Mouse (Mus musculus): ENCODE measurements around the gene Szt2. TPM values are rescaled to one million over a fixed set of nuclear protein-coding genes. Genes with fewer than 3 reads are reported as not detected.

The Szt2 gene
- total and polyA plus RNA-seq, 3 experiments: 3.2 to 18.9 (median 7.4) TPM

GRCm38 (mm10) chr4:118395289-118395688, 13.8 kb downstream of the Szt2 start:
- Histone ChIP-seq H3K27me3 (replicated peaks) (no peaks in the 10 kb centered on the region), H3K79me2 (replicated peaks; ENCODE audit: control insufficient read depth, extremely low read depth, insufficient read depth, poor library complexity, severe bottlenecking) (no peaks in the 10 kb centered on the region), H3K4me1 (ENCODE audit: control insufficient read depth in 1 of 2, insufficient read depth in 2 of 2) (peaks cover 3 to 4% of the 10 kb centered on the region in 2 experiments), H3K27ac (ENCODE audit: insufficient read depth, low read depth) (no peak overlapping the region), H3K36me3 (replicated peaks in 1 of 2; ENCODE audit: control insufficient read depth in 1 of 2, insufficient read depth in 1 of 2, low read length in 1 of 2) (peaks cover 88 to 98% of the 10 kb centered on the region in 2 experiments), H3K4me3 (replicated peaks in 1 of 3; ENCODE audit: low read depth in 2 of 3, low read length in 2 of 3, poor library complexity in 1 of 3) (no peak overlapping the region), H3K9ac (ENCODE audit: insufficient read depth, low read depth) (no peak overlapping the region), H3K9me3 (replicated peaks; ENCODE audit: low read length) (no peaks in the 10 kb centered on the region), H3K4me2 (ENCODE audit: insufficient read depth, low read depth, poor library complexity, severe bottlenecking) (no peak overlapping the region)
- dilution Hi-C loops (cut with MboI; ENCODE audit: extremely low pct_ligation_motif_present, extremely low pct_unique_long_range_greater_than_20kb, low sequenced_read_pairs) (no loop called here), in situ Hi-C loops (cut with MboI; ENCODE audit: low pct_ligation_motif_present, low pct_unique_long_range_greater_than_20kb, low sequenced_read_pairs) (no loop called here)
- DNase-seq (ENCODE audit: extremely low read depth): no peak
- TF ChIP-seq NELFE (IDR thresholded peaks at IDR 0.05; ENCODE audit: low read depth, low read length): no peak
- TF ChIP-seq POLR2A (IDR thresholded peaks at IDR 0.05; ENCODE audit: low read depth, low read length): no peak
- no peak for TF ChIP-seq GABPA (IDR thresholded peaks at IDR 0.05; ENCODE audit: insufficient replicate concordance, low read depth, low read length)
- TF ChIP-seq MYC (IDR thresholded peaks at IDR 0.05; ENCODE audit: low read depth, low read length): no peak
- no peak for TF ChIP-seq CHD2 (IDR thresholded peaks at IDR 0.05; ENCODE audit: low read length)
- TF ChIP-seq ELF1 (IDR thresholded peaks at IDR 0.05; ENCODE audit: low read depth, low read length): no peak
- no peak for TF ChIP-seq CHD1 (IDR thresholded peaks at IDR 0.05; ENCODE audit: low read depth, low read length)
- TF ChIP-seq KAT2A (IDR thresholded peaks at IDR 0.05; ENCODE audit: insufficient replicate concordance, low read length): no peak
- no peak for TF ChIP-seq ETS1 (conservative IDR thresholded peaks at IDR 0.05; ENCODE audit: low read depth, low read length)
- no peak for TF ChIP-seq MAX (IDR thresholded peaks at IDR 0.05; ENCODE audit: low read length)
- no peak for TF ChIP-seq USF1 (IDR thresholded peaks at IDR 0.05; ENCODE audit: low read depth, low read length)
- no peak for TF ChIP-seq JUN (IDR thresholded peaks at IDR 0.05; ENCODE audit: insufficient read depth, low read depth, low read length)
- no peak for TF ChIP-seq EP300 (IDR thresholded peaks at IDR 0.05; ENCODE audit: low read length)
- TF ChIP-seq JUND (conservative IDR thresholded peaks at IDR 0.05; ENCODE audit: low read depth, low read length): no peak
- TF ChIP-seq SIN3A (IDR thresholded peaks at IDR 0.05; ENCODE audit: low read length): no peak
- TF ChIP-seq MXI1 (IDR thresholded peaks at IDR 0.05; ENCODE audit: low read depth, low read length): no peak

GRCm38 (mm10) chr4:118394505-118394904, 14.6 kb downstream of the Szt2 start:
- Histone ChIP-seq H3K4me3 (replicated peaks in 1 of 3; ENCODE audit: low read depth in 2 of 3, low read length in 2 of 3, poor library complexity in 1 of 3) (no peak overlapping the region), H3K27ac (ENCODE audit: insufficient read depth, low read depth) (no peak overlapping the region), H3K4me1 (ENCODE audit: control insufficient read depth in 1 of 2, insufficient read depth in 2 of 2) (peaks cover 4 to 12% of the 10 kb centered on the region in 2 experiments), H3K27me3 (replicated peaks) (no peaks in the 10 kb centered on the region), H3K4me2 (ENCODE audit: insufficient read depth, low read depth, poor library complexity, severe bottlenecking) (no peak overlapping the region), H3K79me2 (replicated peaks; ENCODE audit: control insufficient read depth, extremely low read depth, insufficient read depth, poor library complexity, severe bottlenecking) (no peaks in the 10 kb centered on the region), H3K9me3 (replicated peaks; ENCODE audit: low read length) (no peaks in the 10 kb centered on the region), H3K9ac (ENCODE audit: insufficient read depth, low read depth) (no peak overlapping the region), H3K36me3 (replicated peaks in 1 of 2; ENCODE audit: control insufficient read depth in 1 of 2, insufficient read depth in 1 of 2, low read length in 1 of 2) (peaks cover 89 to 98% of the 10 kb centered on the region in 2 experiments)
- TF ChIP-seq USF2 (conservative IDR thresholded peaks at IDR 0.05; ENCODE audit: low read depth, low read length) (no peak), HCFC1 (IDR thresholded peaks at IDR 0.05; ENCODE audit: low read depth, low read length) (no peak), MAFK (IDR thresholded peaks at IDR 0.05; ENCODE audit: insufficient replicate concordance, low read length) (no peak)
- in situ Hi-C loops (cut with MboI; ENCODE audit: low pct_ligation_motif_present, low pct_unique_long_range_greater_than_20kb, low sequenced_read_pairs): no loop called here
- dilution Hi-C loops (cut with MboI; ENCODE audit: extremely low pct_ligation_motif_present, extremely low pct_unique_long_range_greater_than_20kb, low sequenced_read_pairs): no loop called here
- DNase-seq (ENCODE audit: extremely low read depth): no peak
